Mouse (Mus musculus): ENCODE results near the gene Bdkrb1.

The Bdkrb1 gene

DNA sequence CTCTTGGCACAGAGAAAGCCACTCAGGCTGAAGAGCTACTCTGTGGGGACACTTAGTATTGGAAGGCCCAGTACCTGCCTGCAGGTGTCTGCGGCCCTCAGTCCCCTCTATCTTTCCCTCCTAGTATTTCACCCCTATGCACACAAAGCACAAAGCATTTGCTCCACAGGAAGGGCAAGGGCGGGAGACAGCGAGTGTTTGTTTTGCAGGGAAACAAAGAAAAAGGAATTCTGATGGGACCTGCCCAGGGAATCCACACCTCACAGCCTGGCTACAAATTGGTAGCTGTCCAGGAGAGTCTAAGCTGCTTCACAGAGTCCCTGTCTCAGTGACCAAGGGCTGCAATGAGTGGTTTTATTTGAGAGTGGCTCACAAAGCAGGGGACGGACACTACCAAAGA lies 9.4 kb upstream of the Bdkrb1 start:
- in situ Hi-C loops (cut with MboI; ENCODE audit: unreplicated experiment in 2 of 2) = no loop called here

DNA sequence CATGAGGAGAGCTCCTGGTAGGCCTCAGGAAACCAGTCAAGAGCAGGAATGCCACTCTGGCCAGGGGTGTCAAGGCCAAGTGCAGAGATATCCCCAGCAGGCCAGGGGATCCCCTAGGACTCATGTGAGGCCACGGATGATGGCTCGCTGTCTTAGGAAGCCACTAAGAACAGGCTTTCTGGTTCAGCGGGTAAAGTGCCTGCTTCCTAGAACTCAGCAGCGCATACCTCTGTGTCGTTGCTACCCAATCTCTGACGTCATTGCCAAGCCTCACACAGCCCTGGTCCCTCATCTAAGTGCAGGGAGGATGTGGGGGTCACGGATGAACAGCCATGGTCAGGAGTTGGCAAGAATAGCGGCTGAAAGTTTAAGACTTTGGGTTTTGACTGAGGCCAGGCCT lies 5.8 kb upstream of the Bdkrb1 start:
- in situ Hi-C loops (cut with MboI; ENCODE audit: unreplicated experiment in 2 of 2) = no loop called here

DNA sequence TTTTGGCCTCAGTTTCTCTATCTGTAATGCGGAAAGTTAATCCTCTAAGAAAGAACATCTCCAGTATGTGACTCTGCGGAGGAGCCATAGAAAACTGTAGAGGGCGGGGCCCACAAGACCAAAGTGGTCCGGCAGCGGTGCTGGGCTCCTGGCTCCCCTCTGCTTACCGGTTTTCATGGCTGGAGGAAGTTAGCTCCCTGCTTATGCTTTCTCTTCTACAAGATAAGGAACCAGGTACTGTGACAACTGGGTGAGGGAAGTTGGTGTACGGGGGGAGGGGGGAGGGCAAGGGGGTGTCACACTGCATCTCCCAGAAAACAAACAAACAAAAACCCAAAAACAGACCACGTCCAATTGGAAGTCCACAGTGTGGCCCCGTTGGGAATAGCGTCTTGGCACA lies 4.4 kb upstream of the Bdkrb1 start:
- in situ Hi-C loops (cut with MboI; ENCODE audit: unreplicated experiment in 2 of 2) = no loop called here

DNA sequence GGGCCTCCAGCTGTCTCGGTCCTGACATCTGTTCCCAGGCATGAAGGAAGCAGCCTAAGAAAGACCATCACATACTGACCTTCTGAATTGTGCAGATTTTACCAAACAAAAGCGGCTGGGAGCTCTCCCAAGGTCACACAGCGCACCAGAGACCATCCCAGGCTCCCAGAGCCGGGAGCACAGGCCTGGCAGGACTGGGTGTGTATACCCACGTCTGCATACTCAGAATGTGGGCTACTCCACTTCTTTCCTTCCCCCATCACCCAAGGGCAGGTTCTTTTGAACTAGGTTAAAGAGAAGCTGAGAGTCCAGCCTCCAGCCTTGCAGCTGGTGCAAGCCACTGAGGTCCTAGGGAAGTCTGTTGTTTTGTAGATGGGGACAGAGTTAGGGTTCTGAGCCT lies 3.8 kb upstream of the Bdkrb1 start:
- in situ Hi-C loops (cut with MboI; ENCODE audit: unreplicated experiment in 2 of 2) = no loop called here

DNA sequence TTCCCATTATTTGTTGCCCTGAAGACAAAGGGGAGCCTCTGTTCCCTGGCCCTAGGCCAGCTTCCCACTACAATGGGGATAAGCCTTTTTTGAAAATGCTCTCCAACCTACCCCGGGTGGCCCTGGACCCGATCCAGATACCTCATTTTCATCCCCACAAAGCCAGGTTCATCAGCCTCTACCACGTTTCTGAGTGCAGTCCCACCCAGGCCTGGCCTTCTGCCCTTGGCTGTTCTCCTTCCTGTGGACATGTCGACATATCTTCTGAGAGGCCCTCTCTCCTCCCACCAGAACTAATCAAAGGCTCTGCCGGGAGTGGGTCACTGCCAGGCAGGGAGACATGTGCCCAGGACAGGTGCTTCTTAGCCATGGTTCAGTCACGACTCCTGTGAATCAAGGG lies 1.3 kb upstream of the Bdkrb1 start:
- in situ Hi-C loops (cut with MboI; ENCODE audit: unreplicated experiment in 2 of 2) = loop anchor here in 1 of 2 experiments (25.0 kb wide), 1 partner anchor 564 kb away; the partner anchor contains the start of gene Glrx5

DNA sequence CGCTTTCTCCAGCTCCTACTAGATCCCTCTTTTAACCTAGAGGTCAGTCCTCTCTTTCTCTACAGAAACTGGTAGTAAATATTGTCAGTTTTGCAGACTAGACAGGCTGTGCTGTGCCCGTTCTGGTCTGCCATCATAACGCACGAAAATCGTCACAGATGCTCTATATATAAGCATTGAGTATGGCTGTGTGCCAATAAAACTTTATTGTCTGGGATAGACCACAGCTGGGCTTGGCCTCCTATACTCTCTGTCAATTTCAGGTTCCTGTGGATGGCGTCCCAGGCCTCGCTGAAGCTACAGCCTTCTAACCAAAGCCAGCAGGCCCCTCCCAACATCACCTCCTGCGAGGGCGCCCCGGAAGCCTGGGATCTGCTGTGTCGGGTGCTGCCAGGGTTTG lies 1.0 kb downstream of the Bdkrb1 start:
- in situ Hi-C loops (cut with MboI; ENCODE audit: unreplicated experiment in 2 of 2) = loop anchor here in 1 of 2 experiments (25.0 kb wide), 1 partner anchor 567 kb away; the partner anchor contains the start of gene Glrx5

DNA sequence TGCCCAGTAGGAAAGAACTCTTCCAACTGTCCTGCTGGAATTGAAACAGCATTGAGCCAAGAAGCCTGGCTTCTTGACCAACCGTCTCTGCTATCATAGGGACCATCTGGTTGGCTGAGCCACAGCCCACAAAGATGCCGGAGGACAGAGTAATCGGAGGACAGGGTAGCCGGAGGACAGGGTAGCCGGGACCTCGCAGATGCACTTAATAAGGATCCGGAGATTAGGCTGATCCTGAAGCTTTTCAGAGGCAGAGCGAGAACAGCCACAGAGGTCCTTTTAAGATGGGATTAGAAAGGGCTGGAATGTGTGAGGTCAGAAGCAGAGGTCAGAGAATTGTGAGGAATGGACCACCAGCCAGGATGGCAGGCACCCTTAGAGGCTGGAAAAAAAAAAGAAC lies 2.3 kb downstream of the Bdkrb1 start:
- in situ Hi-C loops (cut with MboI; ENCODE audit: unreplicated experiment in 2 of 2) = loop anchor here in 1 of 2 experiments (25.0 kb wide), 1 partner anchor 568 kb away; the partner anchor contains the start of gene Glrx5

DNA sequence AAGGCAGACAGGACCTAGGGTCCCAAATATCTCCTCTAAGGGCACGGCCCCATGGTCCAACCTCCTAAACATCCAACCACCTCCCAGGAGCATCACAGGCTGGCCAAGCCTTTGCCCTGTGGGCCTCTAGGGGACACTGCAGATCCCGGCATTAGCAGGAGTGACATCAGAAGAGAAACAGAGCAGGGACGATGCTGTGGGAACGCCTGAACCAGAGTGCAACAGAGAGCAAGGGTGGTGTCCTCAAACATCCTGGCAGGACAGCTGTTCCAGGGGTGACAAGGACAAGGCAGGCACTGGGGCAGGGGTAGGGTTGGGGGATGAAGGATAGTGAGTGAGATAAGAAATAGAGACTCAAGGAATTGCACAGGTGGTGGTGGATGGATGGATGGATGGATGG lies 4.0 kb downstream of the Bdkrb1 start:
- in situ Hi-C loops (cut with MboI; ENCODE audit: unreplicated experiment in 2 of 2) = loop anchor here in 1 of 2 experiments (25.0 kb wide), 1 partner anchor 570 kb away; the partner anchor contains the start of gene Glrx5

DNA sequence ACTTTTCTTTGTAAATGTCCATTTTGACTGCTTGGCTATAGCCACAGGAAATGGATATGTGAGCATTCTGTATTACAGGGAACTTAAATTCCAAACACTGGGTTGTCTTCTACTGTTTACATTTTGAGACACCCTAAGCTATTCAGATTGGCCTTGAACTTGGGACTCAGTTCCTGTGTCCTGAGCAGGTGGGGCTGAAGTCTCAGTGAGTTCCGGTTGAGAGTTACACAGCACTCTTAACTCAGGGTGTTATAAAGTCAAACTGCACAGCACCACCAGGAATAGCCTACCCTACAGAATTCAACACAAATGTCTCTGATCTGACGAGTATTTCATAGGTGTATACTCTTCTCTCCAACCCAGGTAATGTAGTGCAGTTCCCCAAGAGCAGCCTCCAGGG lies 8.2 kb downstream of the Bdkrb1 start:
- in situ Hi-C loops (cut with MboI; ENCODE audit: unreplicated experiment in 2 of 2) = loop anchor here (5.0 to 25.0 kb wide), 3 partner anchors 114 to 574 kb away; partner anchors contain the start of gene Glrx5 (in 1 of the 2)

DNA sequence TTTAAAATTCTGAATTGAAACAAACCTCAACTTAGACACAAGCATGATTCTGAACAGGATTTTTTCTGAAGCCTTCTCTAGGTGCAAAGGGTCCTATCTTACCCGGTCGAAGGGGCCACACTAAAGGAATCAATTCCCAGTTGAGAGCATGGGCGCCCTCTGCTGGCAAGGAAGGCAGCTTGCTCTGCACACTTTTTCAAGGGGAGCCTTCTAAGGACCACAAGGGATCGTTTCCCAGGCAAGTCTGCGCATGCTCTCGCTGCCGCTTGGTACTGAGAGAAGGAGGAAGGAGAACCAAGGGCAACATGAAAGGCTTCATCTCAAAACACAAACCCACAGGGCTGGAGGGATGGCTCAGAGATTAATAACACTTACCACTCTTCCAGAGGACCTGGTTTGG lies 8.9 kb downstream of the Bdkrb1 start:
- in situ Hi-C loops (cut with MboI; ENCODE audit: unreplicated experiment in 2 of 2) = loop anchor here (5.0 to 25.0 kb wide), 3 partner anchors 114 to 574 kb away; partner anchors contain the start of gene Glrx5 (in 1 of the 2)

DNA sequence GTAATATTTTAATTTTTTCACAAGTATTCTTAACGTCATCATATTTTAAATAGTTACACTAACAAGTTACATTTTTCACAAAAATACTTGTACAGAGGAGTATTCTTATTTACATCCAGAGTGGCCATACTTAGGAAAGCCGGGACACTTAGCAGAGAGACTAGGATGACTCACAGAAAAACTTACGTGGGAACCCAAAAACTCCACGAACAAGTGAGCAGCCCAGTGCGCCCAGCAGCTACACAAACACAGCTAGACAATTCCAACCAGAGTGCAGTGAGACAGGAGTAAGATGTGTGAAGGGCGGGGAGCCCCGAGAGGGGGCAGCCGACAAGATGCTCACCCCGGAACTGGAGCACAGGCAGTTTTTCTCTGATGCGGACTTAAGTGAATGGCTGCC lies 10.7 kb downstream of the Bdkrb1 start:
- in situ Hi-C loops (cut with MboI; ENCODE audit: unreplicated experiment in 2 of 2) = loop anchor here (5.0 to 25.0 kb wide), 3 partner anchors 116 to 576 kb away; partner anchors contain the start of gene Glrx5 (in 1 of the 2)

DNA sequence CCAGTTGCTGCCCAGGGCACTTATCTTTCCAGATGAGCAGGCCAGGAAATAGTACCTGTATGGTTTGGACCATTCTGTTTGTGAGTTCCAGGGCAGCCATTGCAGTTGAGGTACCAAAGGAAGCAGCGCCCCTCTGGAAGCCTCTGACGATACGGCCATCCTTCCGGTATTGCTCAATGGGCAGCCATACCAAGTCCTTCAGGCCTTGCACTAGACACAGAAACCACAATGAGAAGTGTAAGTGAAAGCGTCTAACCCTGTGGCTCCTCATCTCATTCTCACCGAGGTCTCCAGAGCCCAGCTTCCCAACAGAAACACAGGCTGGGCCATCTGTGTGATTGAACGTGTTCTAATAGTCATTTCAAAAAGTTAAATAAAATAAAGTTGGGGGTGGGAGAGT lies 19.2 kb downstream of the Bdkrb1 start:
- in situ Hi-C loops (cut with MboI; ENCODE audit: unreplicated experiment in 2 of 2) = loop anchor here in 1 of 2 experiments (25.0 kb wide), 1 partner anchor 585 kb away; the partner anchor contains the start of gene Glrx5

DNA sequence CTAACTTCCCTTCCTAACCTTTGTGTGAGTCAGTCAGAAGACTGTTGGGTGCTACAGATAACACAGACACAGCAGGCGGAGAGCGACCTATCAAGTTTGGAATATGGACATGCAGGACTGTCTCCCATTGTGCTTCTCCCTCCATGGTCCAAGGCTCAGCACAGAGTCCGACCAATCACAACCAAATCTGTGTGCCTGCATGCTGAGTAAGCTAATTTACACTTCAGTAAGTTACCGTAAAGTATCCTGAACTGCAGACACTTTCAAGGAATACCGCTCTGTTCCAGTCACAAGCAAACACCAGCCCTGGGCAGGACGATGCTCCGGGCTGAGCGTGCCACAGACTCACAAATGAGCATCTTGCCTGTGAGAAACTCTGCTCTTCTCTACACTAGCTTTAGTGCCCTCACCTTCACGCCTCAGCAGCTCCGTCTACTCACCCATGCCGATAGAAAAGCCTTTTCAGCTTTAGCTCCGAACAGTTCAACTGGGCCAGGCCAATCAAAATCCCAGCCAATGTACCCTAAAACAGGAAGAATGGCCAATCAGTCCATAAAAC lies 20.2 kb downstream of the Bdkrb1 start:
- in situ Hi-C loops (cut with MboI; ENCODE audit: unreplicated experiment in 2 of 2) = loop anchor here in 1 of 2 experiments (25.0 kb wide), 1 partner anchor 586 kb away; the partner anchor contains the start of gene Glrx5

DNA sequence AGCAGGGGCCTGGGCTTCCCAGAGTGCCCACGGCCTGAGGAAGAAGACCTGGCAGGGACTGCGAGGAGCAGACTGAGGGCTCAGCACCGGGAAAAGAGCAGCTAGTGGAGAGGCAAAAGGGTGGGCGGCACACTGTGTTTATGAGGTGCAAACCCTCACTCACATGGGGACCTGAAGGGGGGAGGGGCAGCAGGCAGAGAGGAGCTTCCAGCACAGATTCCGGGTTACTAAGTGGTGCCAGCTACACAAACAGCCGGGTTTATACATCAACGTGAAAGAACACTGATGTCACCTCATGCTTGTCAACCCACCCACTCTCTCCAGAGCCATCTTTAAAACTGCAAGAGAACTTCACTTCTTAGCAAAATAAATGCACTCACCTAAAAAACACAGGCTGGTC lies 22.9 kb downstream of the Bdkrb1 start:
- in situ Hi-C loops (cut with MboI; ENCODE audit: unreplicated experiment in 2 of 2) = no loop called here

DNA sequence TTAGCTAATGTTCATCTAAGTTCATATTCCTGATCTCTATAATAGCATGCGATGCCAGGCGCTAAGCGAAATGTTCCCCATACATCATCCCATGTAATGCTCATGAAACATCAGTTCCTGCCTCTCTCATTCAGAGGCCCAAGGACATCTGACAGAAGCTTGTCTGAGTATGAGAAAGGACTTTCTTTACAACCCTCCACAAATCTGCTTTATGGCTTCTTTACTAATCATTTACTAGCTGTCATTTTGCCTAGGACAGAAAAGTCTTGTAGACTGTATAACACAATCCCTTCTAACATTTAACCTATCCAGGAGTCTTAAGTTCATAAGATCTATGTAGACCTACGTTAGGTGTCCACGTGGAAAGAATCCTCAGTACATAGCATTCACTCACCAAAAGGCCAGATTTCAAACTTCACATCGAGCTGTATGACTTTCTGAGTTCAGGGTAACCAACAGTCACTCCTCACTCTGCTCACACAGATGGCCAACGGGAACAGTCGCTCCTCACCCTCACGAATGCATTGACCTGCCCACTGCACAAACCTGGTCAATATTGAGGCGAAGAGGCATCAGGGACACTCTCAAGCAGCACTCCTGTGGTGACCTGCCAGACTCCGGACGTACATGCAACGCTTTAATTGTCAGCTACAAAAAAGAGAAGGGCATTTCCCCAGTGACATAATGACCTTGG lies 31.6 kb downstream of the Bdkrb1 start:
- in situ Hi-C loops (cut with MboI; ENCODE audit: unreplicated experiment in 2 of 2) = no loop called here

DNA sequence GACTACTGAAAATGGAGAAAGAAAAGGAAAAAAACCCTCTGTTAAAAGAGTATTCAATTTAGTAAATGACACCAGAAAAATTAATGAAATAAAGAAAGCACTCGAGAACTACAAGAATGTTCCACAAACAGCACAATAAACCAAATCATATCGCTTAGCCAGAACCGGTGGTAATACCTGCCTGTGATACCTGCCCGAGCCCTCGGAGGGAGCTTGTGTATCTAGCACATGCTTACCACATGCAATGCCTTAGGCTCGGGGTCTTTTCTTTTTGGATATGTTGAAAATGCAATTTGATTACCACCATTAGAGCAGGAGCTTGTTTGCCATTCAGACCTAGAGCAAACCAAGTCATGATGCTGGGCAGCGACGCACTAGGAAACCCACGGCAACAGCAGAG lies 33.7 kb downstream of the Bdkrb1 start:
- in situ Hi-C loops (cut with MboI; ENCODE audit: unreplicated experiment in 2 of 2) = no loop called here

DNA sequence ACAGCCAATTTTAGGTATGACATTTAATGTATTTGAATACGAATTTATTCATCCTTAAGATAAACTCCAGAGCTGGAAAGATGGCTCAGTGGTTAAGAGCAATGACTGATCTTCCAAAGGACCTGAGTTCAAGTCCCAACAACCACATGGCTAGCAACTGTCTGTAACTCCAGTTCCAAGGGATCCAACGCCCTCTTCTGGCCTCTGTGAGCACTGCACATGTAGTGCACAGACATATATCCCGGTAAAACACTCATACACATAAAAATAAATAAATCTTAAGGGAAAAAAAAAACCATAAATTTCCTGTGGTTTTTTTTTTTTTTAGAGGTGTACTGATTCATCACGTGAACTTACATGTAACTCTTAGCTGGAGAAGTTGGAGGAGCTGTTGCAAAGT lies 34.7 kb downstream of the Bdkrb1 start:
- in situ Hi-C loops (cut with MboI; ENCODE audit: unreplicated experiment in 2 of 2) = no loop called here

DNA sequence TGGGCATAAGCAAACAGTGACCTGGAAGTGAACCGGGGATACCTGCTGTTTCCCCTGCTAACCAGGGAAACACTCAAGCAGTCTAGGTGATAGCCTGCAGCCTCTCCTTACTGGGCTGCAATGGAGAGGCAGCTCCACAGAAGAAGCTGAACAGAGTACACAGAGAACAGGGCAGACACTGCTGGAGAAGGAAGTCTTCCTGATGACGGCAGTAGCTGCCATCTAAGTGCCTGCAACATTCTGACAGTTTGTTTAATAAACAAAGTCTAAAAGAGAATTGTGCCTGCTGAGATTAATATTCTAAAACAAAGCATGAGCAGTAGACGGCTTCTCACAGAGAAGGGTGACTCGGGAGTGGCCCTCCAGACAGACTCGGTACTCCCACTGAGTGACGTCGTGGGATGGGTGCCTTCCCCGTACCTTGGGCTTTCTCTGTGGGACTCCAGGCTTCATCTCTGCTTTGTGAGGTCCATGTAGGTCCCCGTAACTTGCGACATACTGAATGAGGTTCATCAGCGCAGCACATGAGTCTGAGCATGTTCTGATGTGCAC lies 40.0 kb downstream of the Bdkrb1 start:
- in situ Hi-C loops (cut with MboI; ENCODE audit: unreplicated experiment in 2 of 2) = no loop called here
